Mouse (Mus musculus) liver, embryonic 14.5 days (tissue): ENCODE measurements around the gene Rtn4rl1. TPM values are rescaled to one million over a fixed set of nuclear protein-coding genes. Genes with fewer than 3 reads are reported as not detected.

Source experiments
- ATAC-seq: fragments of 200-750 bp; cut with Nextera tagmentation; 2 replicates; pipeline ENCODE4 v1.8.0; 2017; ENCODE audit warnings: moderate number of reproducible peaks, mild to moderate bottlenecking, moderate library complexity; ENCODE audit not compliant: insufficient read depth
- DNase-seq, 3 experiments: peaks; one replicate each; pipeline ENCODE4 v3.0.0-alpha.2; 2012 to 2013; ENCODE audit warnings: low read depth in 3 of 3, low spot score in 3 of 3
- H3K27ac ChIP-seq: fragments of 300-500 bp; sonication (generic); 2 replicates; pipeline ENCODE4 v1.5.1; 2014; ENCODE audit warnings: moderate library complexity, mild to moderate bottlenecking, control low read depth, inconsistent platforms
- H3K27me3 ChIP-seq: fragments of 300-500 bp; sonication (generic); 2 replicates; pipeline ENCODE4 v1.6.1; 2014; ENCODE audit warnings: mild to moderate bottlenecking, low read length, moderate library complexity; ENCODE audit not compliant: control insufficient read depth, insufficient read depth
- H3K36me3 ChIP-seq: fragments of 300-500 bp; sonication (generic); replicated peaks from 2 replicates; pipeline ENCODE4 v1.6.1; 2014; ENCODE audit warnings: low read depth; ENCODE audit not compliant: control insufficient read depth, insufficient read depth
- H3K4me1 ChIP-seq, 2 experiments: fragments of 200-500 bp in 1 of 2; fragments of 300-500 bp in 1 of 2; sonication (generic) in 1 of 2; replicated peaks; 2 replicates each; pipeline ENCODE4 v1.6.1; 2012 to 2014; ENCODE audit warnings: antibody characterized with exemption in 1 of 2, inconsistent platforms in 1 of 2, low read length in 1 of 2; ENCODE audit not compliant: control insufficient read depth in 2 of 2, insufficient read depth in 2 of 2
- H3K4me2 ChIP-seq: fragments of 300-500 bp; sonication (generic); 2 replicates; pipeline ENCODE4 v1.6.1; 2014; ENCODE audit warnings: low read depth, mild to moderate bottlenecking, control low read depth, moderate library complexity
- H3K4me3 ChIP-seq, 2 experiments: fragments of 200-500 bp in 1 of 2; fragments of 300-500 bp in 1 of 2; sonication (generic) in 1 of 2; 2 replicates each; pipeline ENCODE4 v1.5.1; 2012 to 2014; ENCODE audit warnings: low read depth in 2 of 2, low read length in 2 of 2, mild to moderate bottlenecking in 2 of 2, control low read depth in 1 of 2, inconsistent platforms in 1 of 2, moderate library complexity in 1 of 2; ENCODE audit not compliant: insufficient read depth in 1 of 2
- H3K9ac ChIP-seq: fragments of 300-500 bp; sonication (generic); replicated peaks from 2 replicates; pipeline ENCODE4 v1.6.1; 2014; ENCODE audit warnings: mild to moderate bottlenecking, control low read depth, moderate library complexity
- H3K9me3 ChIP-seq: fragments of 300-500 bp; sonication (generic); 2 replicates; pipeline ENCODE4 v1.6.1; 2016; ENCODE audit warnings: low read length, mixed read lengths; ENCODE audit not compliant: control insufficient read depth
- CTCF ChIP-seq: IDR thresholded peaks from 2 replicates; pipeline ENCODE4 v1.5.1; 2016; ENCODE audit warnings: antibody characterized with exemption, low read depth, control low read depth
- EP300 ChIP-seq: IDR thresholded peaks from 2 replicates; pipeline ENCODE4 v1.6.1; 2016; ENCODE audit warnings: antibody characterized with exemption, low read depth
- WGBS: fragments of 180-500 bp; shearing (Covaris S2); extraction: QIAGEN DNeasy Blood & Tissue Kit; methylation state at CpG from one replicate; pipeline ENCODE4 v1.1.7; 2014; ENCODE audit not compliant: insufficient replicate concordance; 5-methylcytosine and 5-hydroxymethylcytosine counted together
- polyA plus RNA-seq, 2 experiments: library from polyadenylated mRNA; depleted of rRNA in 1 of 2; stranded (reverse) in 1 of 2; unstranded in 1 of 2; fragments of >200 nt; fragmentation: Nextera tagmentation in 1 of 2; extraction: Ambion mirVana in 1 of 2; gene quantifications; 2 replicates each; pipeline versions ENCODE4 v1.2.1 to v1.2.3; 2012 to 2014

Rtn4rl1 gene
- polyA plus RNA-seq, 2 experiments, result 0.56 to 0.98 TPM

DNA sequence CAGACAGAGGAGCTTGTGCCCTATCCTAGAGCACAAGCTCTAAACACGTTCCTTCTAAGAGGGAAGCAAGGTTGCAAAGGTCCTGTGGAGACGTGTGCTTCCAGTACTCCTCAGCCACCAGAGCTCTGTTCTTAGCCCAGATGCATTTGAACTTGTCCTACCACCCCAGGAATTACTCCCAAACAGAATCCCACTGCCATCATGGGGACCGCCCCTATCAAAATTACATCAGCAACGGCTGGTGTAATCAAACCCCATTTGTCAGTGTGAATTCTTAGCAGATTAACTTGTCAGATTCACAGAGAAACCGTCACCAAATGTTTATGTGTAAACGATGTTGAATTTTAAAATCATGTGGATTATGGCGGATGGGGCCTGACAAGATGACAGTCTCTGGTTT lies 32.6 kb upstream of the Rtn4rl1 start:
- no peak for ATAC-seq
- no peak overlapping the region for H3K9ac ChIP-seq
- no peaks in the 10 kb centered on the region for H3K9me3 ChIP-seq
- no peak overlapping the region for H3K27ac ChIP-seq
- 71% methylated on average over 7 of the region's 7 CpGs for whole genome bisulfite sequencing
- no peaks in the 10 kb centered on the region for H3K36me3 ChIP-seq
- peaks cover 15% of the 10 kb centered on the region for H3K27me3 ChIP-seq
- H3K4me2 ChIP-seq, result no peak overlapping the region
- no peak for TF ChIP-seq EP300
- TF ChIP-seq CTCF, result no peak
- no peak overlapping the region for H3K4me3 ChIP-seq
- H3K4me1 ChIP-seq, result peaks cover 0 to 6% of the 10 kb centered on the region in 2 experiments; a peak in 2 of 4 replicates
- no peak for DNase-seq

GRCm38 (mm10) chr11:75161417-75162008 lies 32.1 kb upstream of the Rtn4rl1 start:
- Histone ChIP-seq H3K36me3 (no peaks in the 10 kb centered on the region), H3K4me2 (no peak overlapping the region), H3K27me3 (peaks cover 21% of the 10 kb centered on the region), H3K9ac (no peak overlapping the region), H3K27ac (no peak overlapping the region), H3K9me3 (no peaks in the 10 kb centered on the region), H3K4me1 (peaks cover 0 to 4% of the 10 kb centered on the region in 2 experiments; a peak in 2 of 4 replicates), H3K4me3 (no peak overlapping the region)
- TF ChIP-seq CTCF (no peak), EP300 (no peak)
- ATAC-seq (no peak), DNase-seq (no peak)
- 53% methylated on average over 4 of the region's 4 CpGs for WGBS

- Histone ChIP-seq H3K27ac (no peak overlapping the region), H3K9me3 (no peaks in the 10 kb centered on the region), H3K4me1 (peaks cover 0 to 2% of the 10 kb centered on the region in 2 experiments; a peak in 1 of 4 replicates), H3K4me2 (no peak overlapping the region), H3K9ac (no peak overlapping the region), H3K27me3 (peaks cover 32% of the 10 kb centered on the region), H3K36me3 (no peaks in the 10 kb centered on the region), H3K4me3 (no peak overlapping the region)
- DNase-seq (no peak), ATAC-seq (no peak)
- WGBS, result 83% methylated on average over 12 of the region's 12 CpGs
- TF ChIP-seq CTCF (no peak), EP300 (no peak)
Observed at GRCm38 (mm10) chr11:75162591-75163080, 30.9 kb upstream of the Rtn4rl1 start.

- no peak overlapping the region for H3K27ac ChIP-seq
- no peak for DNase-seq
- TF ChIP-seq CTCF (no peak), EP300 (no peak)
Observed at GRCm38 (mm10) chr11:75163379-75163778, 30.2 kb upstream of the Rtn4rl1 start.

DNA sequence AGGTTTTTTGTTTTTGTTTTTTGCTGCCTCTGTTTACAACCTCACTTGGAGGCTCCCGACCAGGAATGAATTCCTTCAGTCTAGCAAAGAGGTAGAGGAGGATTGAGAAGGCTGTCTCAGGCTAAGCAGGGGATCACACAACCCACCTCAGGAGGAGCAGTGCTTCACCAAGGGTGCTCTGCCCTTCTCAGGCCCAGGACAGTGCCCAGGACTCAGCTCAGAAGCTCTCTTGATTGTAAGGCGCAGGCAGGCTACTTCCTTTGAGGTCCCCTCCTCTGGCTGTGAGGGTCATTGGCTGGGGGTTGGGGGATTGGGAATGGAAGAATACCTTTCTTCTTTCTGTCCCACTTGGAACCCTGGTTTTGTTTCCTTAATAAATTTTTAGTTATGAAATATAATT lies 29.5 kb upstream of the Rtn4rl1 start:
- H3K4me2 ChIP-seq, result no peak overlapping the region
- H3K9me3 ChIP-seq, result no peaks in the 10 kb centered on the region
- DNase-seq (no peak), ATAC-seq (no peak)
- H3K27me3 ChIP-seq, result peaks cover 46% of the 10 kb centered on the region
- H3K4me1 ChIP-seq, result no peaks in the 10 kb centered on the region
- no peak overlapping the region for H3K4me3 ChIP-seq
- TF ChIP-seq CTCF (no peak), EP300 (no peak)
- H3K36me3 ChIP-seq, result no peaks in the 10 kb centered on the region
- no peak overlapping the region for H3K27ac ChIP-seq
- no peak overlapping the region for H3K9ac ChIP-seq
- WGBS, result 85% methylated on average over 2 of the region's 2 CpGs

More at GRCm38 (mm10) chr11:75163379-75163778, 30.2 kb upstream of the Rtn4rl1 start:
- peaks cover 39% of the 10 kb centered on the region for H3K27me3 ChIP-seq
- H3K4me2 ChIP-seq, result no peak overlapping the region
- 62% methylated on average over 6 of the region's 6 CpGs for WGBS
- H3K9me3 ChIP-seq, result no peaks in the 10 kb centered on the region
- ATAC-seq, result no peak
- no peak overlapping the region for H3K4me3 ChIP-seq
- H3K9ac ChIP-seq, result no peak overlapping the region
- no peaks in the 10 kb centered on the region for H3K36me3 ChIP-seq
- H3K4me1 ChIP-seq, result no peaks in the 10 kb centered on the region
